Mouse (Mus musculus): Measurements from ENCODE around the gene Hcst.

DNA sequence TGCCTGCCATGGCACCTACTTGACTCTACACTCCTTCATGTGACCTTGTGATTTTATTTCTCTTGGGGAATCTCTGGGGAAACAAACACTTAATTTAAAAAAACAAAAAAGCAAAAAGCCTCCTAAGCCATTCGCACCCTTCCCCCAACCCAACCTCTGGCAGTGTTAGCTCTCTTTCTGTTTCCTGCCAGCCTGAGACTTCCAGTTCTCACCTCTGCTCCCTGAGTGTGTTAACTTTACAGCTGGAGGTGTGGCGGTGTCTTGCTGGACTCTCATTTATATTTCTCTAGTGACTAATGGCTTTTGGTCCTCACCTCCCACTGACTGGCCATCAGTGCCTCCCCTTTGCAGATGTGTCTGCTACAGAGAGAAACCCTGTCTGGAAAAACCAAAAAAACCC is 9.9 kb downstream of the Hcst start:
- TF ChIP-seq CTCF (IDR thresholded peaks at IDR 0.05; ENCODE audit: low read depth) (no peak), EP300 (IDR thresholded peaks at IDR 0.05; ENCODE audit: low read depth) (no peak)
